Mouse (Mus musculus) liver, embryonic 14.5 days (tissue): ENCODE results near the gene Lipk. TPM values are rescaled to one million over a fixed set of nuclear protein-coding genes. Genes with fewer than 3 reads are reported as not detected.

Source experiments
- ATAC-seq: fragments of 200-750 bp; cut with Nextera tagmentation; 2 replicates; pipeline ENCODE4 v1.8.0; 2017; ENCODE audit warnings: moderate number of reproducible peaks, mild to moderate bottlenecking, moderate library complexity; ENCODE audit not compliant: insufficient read depth
- DNase-seq, 3 experiments: peaks; one replicate each; pipeline ENCODE4 v3.0.0-alpha.2; 2012 to 2013; ENCODE audit warnings: low read depth in 3 of 3, low spot score in 3 of 3
- H3K27ac ChIP-seq: fragments of 300-500 bp; sonication (generic); 2 replicates; pipeline ENCODE4 v1.5.1; 2014; ENCODE audit warnings: moderate library complexity, mild to moderate bottlenecking, control low read depth, inconsistent platforms
- H3K27me3 ChIP-seq: fragments of 300-500 bp; sonication (generic); 2 replicates; pipeline ENCODE4 v1.6.1; 2014; ENCODE audit warnings: mild to moderate bottlenecking, low read length, moderate library complexity; ENCODE audit not compliant: control insufficient read depth, insufficient read depth
- H3K36me3 ChIP-seq: fragments of 300-500 bp; sonication (generic); replicated peaks from 2 replicates; pipeline ENCODE4 v1.6.1; 2014; ENCODE audit warnings: low read depth; ENCODE audit not compliant: control insufficient read depth, insufficient read depth
- H3K4me1 ChIP-seq, 2 experiments: fragments of 200-500 bp in 1 of 2; fragments of 300-500 bp in 1 of 2; sonication (generic) in 1 of 2; replicated peaks; 2 replicates each; pipeline ENCODE4 v1.6.1; 2012 to 2014; ENCODE audit warnings: antibody characterized with exemption in 1 of 2, inconsistent platforms in 1 of 2, low read length in 1 of 2; ENCODE audit not compliant: control insufficient read depth in 2 of 2, insufficient read depth in 2 of 2
- H3K4me2 ChIP-seq: fragments of 300-500 bp; sonication (generic); 2 replicates; pipeline ENCODE4 v1.6.1; 2014; ENCODE audit warnings: low read depth, mild to moderate bottlenecking, control low read depth, moderate library complexity
- H3K4me3 ChIP-seq, 2 experiments: fragments of 200-500 bp in 1 of 2; fragments of 300-500 bp in 1 of 2; sonication (generic) in 1 of 2; 2 replicates each; pipeline ENCODE4 v1.5.1; 2012 to 2014; ENCODE audit warnings: low read depth in 2 of 2, low read length in 2 of 2, mild to moderate bottlenecking in 2 of 2, control low read depth in 1 of 2, inconsistent platforms in 1 of 2, moderate library complexity in 1 of 2; ENCODE audit not compliant: insufficient read depth in 1 of 2
- H3K9ac ChIP-seq: fragments of 300-500 bp; sonication (generic); replicated peaks from 2 replicates; pipeline ENCODE4 v1.6.1; 2014; ENCODE audit warnings: mild to moderate bottlenecking, control low read depth, moderate library complexity
- H3K9me3 ChIP-seq: fragments of 300-500 bp; sonication (generic); 2 replicates; pipeline ENCODE4 v1.6.1; 2016; ENCODE audit warnings: low read length, mixed read lengths; ENCODE audit not compliant: control insufficient read depth
- CTCF ChIP-seq: IDR thresholded peaks from 2 replicates; pipeline ENCODE4 v1.5.1; 2016; ENCODE audit warnings: antibody characterized with exemption, low read depth, control low read depth
- EP300 ChIP-seq: IDR thresholded peaks from 2 replicates; pipeline ENCODE4 v1.6.1; 2016; ENCODE audit warnings: antibody characterized with exemption, low read depth
- WGBS: fragments of 180-500 bp; shearing (Covaris S2); extraction: QIAGEN DNeasy Blood & Tissue Kit; methylation state at CpG from one replicate; pipeline ENCODE4 v1.1.7; 2014; ENCODE audit not compliant: insufficient replicate concordance; 5-methylcytosine and 5-hydroxymethylcytosine counted together
- polyA plus RNA-seq, 2 experiments: library from polyadenylated mRNA; depleted of rRNA in 1 of 2; stranded (reverse) in 1 of 2; unstranded in 1 of 2; fragments of >200 nt; fragmentation: Nextera tagmentation in 1 of 2; extraction: Ambion mirVana in 1 of 2; gene quantifications; 2 replicates each; pipeline versions ENCODE4 v1.2.1 to v1.2.3; 2012 to 2014

The Lipk gene
- not detected in 2 replicates for polyA plus RNA-seq (2012; rRNA removed)
- not detected in 2 replicates for polyA plus RNA-seq (2014; fragmentation: Nextera tagmentation; extraction: Ambion mirVana)

- DNase-seq (no peak), ATAC-seq (no peak)
- no peak within 1 kb of the TSS for H3K9ac ChIP-seq
- H3K27me3 ChIP-seq, result no peaks in the 10 kb centered on the region
- TF ChIP-seq EP300, result no peak
- no peak for TF ChIP-seq CTCF
- no peak within 1 kb of the TSS for H3K27ac ChIP-seq
- no peaks in the 10 kb centered on the region for H3K36me3 ChIP-seq
- 63% methylated on average over 6 of the region's 6 CpGs for WGBS
- no peaks in the 10 kb centered on the region for H3K9me3 ChIP-seq
- no peaks in the 10 kb centered on the region for H3K4me1 ChIP-seq
- H3K4me2 ChIP-seq, result no peak within 1 kb of the TSS
- no peak within 1 kb of the TSS for H3K4me3 ChIP-seq
Observed at GRCm38 (mm10) chr19:34008002-34008401, at the start of gene Lipk. Gene Lipk, plus strand, starts transcription at chr19:34008290.

- ATAC-seq (no peak), DNase-seq (no peak)
Observed at GRCm38 (mm10) chr19:33960887-33961286, 47.2 kb upstream of the Lipk start, which contains the start of gene Lipf. Gene Lipf, plus strand, starts transcription at chr19:33961187.

GRCm38 (mm10) chr19:33979007-33979406 lies 29.1 kb upstream of the Lipk start:
- DNase-seq, result no peak
- ATAC-seq, result no peak
- no peak overlapping the region for H3K9ac ChIP-seq
- peak; percentile 35; the same call in 1 of the 2 replicates for TF ChIP-seq CTCF
- TF ChIP-seq EP300, result no peak
- 40% methylated on average over 3 of the region's 3 CpGs for WGBS
- H3K27ac ChIP-seq, result no peak overlapping the region
- H3K4me3 ChIP-seq, result no peak overlapping the region
- no peaks in the 10 kb centered on the region for H3K4me1 ChIP-seq
- no peaks in the 10 kb centered on the region for H3K36me3 ChIP-seq
- H3K9me3 ChIP-seq, result no peaks in the 10 kb centered on the region
- H3K27me3 ChIP-seq, result no peaks in the 10 kb centered on the region
- no peak overlapping the region for H3K4me2 ChIP-seq

More at GRCm38 (mm10) chr19:33960887-33961286, 47.2 kb upstream of the Lipk start, which contains the start of gene Lipf:
- no peaks in the 10 kb centered on the region for H3K36me3 ChIP-seq
- no peaks in the 10 kb centered on the region for H3K9me3 ChIP-seq
- no peak within 1 kb of the TSS for H3K9ac ChIP-seq
- H3K27ac ChIP-seq, result no peak within 1 kb of the TSS
- TF ChIP-seq EP300, result no peak
- no peak for TF ChIP-seq CTCF
- no peak within 1 kb of the TSS for H3K4me2 ChIP-seq
- H3K4me1 ChIP-seq, result no peaks in the 10 kb centered on the region
- H3K27me3 ChIP-seq, result no peaks in the 10 kb centered on the region
- no peak within 1 kb of the TSS for H3K4me3 ChIP-seq

DNA sequence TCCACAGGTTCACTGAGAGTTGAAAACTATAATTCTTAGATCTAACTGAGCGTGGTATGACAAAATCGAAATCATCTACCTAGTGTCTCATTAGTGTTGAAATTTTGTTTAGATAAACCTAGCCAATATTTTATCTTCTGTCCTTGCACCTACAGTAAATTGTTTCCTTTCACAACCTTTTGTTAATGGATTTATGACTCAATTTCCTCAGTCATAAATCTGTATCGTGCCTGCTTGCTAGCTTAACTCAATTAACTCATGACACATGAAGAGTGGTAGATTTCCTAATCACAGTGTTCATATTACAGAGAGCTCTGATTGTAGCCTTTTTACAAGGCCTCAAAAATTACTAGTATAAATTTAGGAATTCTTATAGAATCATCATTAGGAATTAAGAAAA lies 25.0 kb upstream of the Lipk start:
- TF ChIP-seq CTCF (no peak), EP300 (no peak)
- DNase-seq (no peak), ATAC-seq (no peak)
- no peak overlapping the region for H3K27ac ChIP-seq
- no peaks in the 10 kb centered on the region for H3K9me3 ChIP-seq
- no peaks in the 10 kb centered on the region for H3K4me1 ChIP-seq
- H3K27me3 ChIP-seq, result no peaks in the 10 kb centered on the region
- H3K4me2 ChIP-seq, result no peak overlapping the region
- no peak overlapping the region for H3K4me3 ChIP-seq
- no peaks in the 10 kb centered on the region for H3K36me3 ChIP-seq
- H3K9ac ChIP-seq, result no peak overlapping the region
- WGBS, result 51% methylated on average over 3 of the region's 3 CpGs

DNA sequence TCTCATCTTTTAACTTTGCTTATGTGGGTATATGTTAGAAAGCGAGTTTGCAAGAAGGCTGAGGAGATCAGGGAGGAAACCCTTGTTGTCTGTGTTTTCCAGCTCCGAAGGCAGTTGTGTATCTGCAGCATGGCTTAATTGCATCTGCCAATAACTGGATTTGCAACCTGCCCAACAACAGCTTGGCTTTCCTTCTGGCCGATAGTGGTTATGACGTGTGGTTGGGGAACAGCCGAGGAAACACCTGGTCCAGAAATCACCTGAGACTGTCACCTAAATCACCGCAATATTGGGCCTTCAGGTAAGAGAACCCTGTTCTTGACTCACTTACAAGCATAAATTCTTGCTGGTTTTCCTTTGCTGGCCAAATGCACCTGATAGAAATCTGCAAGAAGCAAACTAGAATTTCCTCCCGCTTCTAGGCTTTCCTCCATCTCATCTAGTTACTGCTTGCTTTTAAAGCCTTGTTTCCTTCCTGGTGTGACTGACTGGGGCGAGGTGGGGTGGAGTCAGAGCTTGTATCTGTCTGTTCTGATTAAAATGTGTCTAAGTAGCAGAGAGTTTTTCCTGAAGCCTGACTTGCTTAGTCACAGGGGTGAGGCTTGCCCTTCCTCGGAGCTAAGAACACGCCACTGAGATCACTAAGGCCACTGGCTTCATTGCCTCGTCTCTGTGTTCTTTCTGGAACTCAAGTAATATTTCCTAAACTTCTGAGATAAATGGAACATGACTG lies 13.5 kb downstream of the Lipk start:
- Histone ChIP-seq H3K27ac (no peak overlapping the region), H3K4me1 (no peaks in the 10 kb centered on the region), H3K4me2 (no peak overlapping the region), H3K36me3 (no peaks in the 10 kb centered on the region), H3K9me3 (no peaks in the 10 kb centered on the region), H3K27me3 (no peaks in the 10 kb centered on the region), H3K4me3 (no peak overlapping the region), H3K9ac (no peak overlapping the region)
- no peak for TF ChIP-seq EP300
- no peak for TF ChIP-seq CTCF
- ATAC-seq (no peak), DNase-seq (no peak)
- 53% methylated on average over 11 of the region's 11 CpGs for WGBS
